Mouse (Mus musculus) kidney, embryonic 16.5 days (tissue): Measurements from ENCODE around the gene Nfx1. TPM values are rescaled to one million over a fixed set of nuclear protein-coding genes. Genes with fewer than 3 reads are reported as not detected.

ENCODE experiments used
- ATAC-seq: fragments of 200-750 bp; cut with Nextera tagmentation; 2 replicates; pipeline ENCODE4 v1.8.0; 2017; ENCODE audit warnings: moderate TSS enrichment; ENCODE audit not compliant: low FRiP score, low TSS enrichment
- H3K27ac ChIP-seq: fragments of 300-500 bp; sonication (generic); 2 replicates; pipeline ENCODE4 v1.5.1; 2014; ENCODE audit warnings: low read length
- H3K27me3 ChIP-seq: fragments of 300-500 bp; sonication (generic); 2 replicates; pipeline ENCODE4 v1.6.1; 2014; ENCODE audit warnings: low read length, control low read depth, mixed read lengths; ENCODE audit not compliant: insufficient read depth
- H3K36me3 ChIP-seq: fragments of 300-500 bp; sonication (generic); 2 replicates; pipeline ENCODE4 v1.6.1; 2014; ENCODE audit warnings: low read length, control low read depth, mixed read lengths; ENCODE audit not compliant: insufficient read depth
- H3K4me1 ChIP-seq: fragments of 300-500 bp; sonication (generic); 2 replicates; pipeline ENCODE4 v1.6.1; 2014; ENCODE audit warnings: low read length, control low read depth, mixed read lengths; ENCODE audit not compliant: insufficient read depth
- H3K4me2 ChIP-seq: fragments of 300-500 bp; sonication (generic); replicated peaks from 2 replicates; pipeline ENCODE4 v1.6.1; 2014; ENCODE audit warnings: low read depth, low read length
- H3K4me3 ChIP-seq: fragments of 300-500 bp; sonication (generic); 2 replicates; pipeline ENCODE4 v1.5.1; 2014; ENCODE audit warnings: mild to moderate bottlenecking, low read length
- H3K9ac ChIP-seq: fragments of 300-500 bp; sonication (generic); replicated peaks from 2 replicates; pipeline ENCODE4 v1.6.1; 2014; ENCODE audit warnings: low read length
- H3K9me3 ChIP-seq: fragments of 300-500 bp; sonication (generic); 2 replicates; pipeline ENCODE4 v1.6.1; 2016; ENCODE audit warnings: low read length, control low read depth
- WGBS: fragments of 180-500 bp; shearing (Covaris S2); extraction: QIAGEN DNeasy Blood & Tissue Kit; methylation state at CpG from one replicate; pipeline ENCODE4 v1.1.7; 2014; 5-methylcytosine and 5-hydroxymethylcytosine counted together
- polyA plus RNA-seq: library from polyadenylated mRNA; unstranded; fragments of >200 nt; fragmentation: Nextera tagmentation; extraction: Ambion mirVana; gene quantifications from 2 replicates; pipeline ENCODE4 v1.2.1, GENCODE M21; 2015

The Nfx1 gene
- polyA plus RNA-seq, 1 experiment from 2014 or later = 92.0 TPM

DNA sequence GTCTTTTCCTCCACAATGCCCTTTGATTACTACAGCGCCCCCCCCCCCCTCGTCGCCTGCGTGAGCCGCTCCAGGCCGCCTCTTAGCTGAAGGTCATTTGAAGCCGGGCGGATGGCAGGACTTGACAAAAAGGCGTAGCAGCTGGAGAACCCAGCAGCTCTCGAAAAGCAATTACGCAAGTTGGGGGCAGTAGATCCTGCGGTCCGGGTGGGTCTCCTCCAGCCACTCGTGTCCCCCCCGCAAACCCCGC is 189 bp upstream of the Nfx1 start:
- H3K27me3 ChIP-seq = no peaks in the 10 kb centered on the region
- H3K36me3 ChIP-seq = peaks cover 16% of the 10 kb centered on the region
- no peak; the same call in 1 of the 2 replicates for ATAC-seq
- peak overlapping the region; percentile 79 for H3K4me2 ChIP-seq
- H3K9ac ChIP-seq = peak overlapping the region; percentile 90
- no peaks in the 10 kb centered on the region for H3K9me3 ChIP-seq
- WGBS = 0% methylated on average over 15 of the region's 16 CpGs
- peaks cover 18% of the 10 kb centered on the region for H3K4me1 ChIP-seq
- H3K4me3 ChIP-seq = peak overlapping the region; percentile 86
- peak overlapping the region; percentile 95 for H3K27ac ChIP-seq

DNA sequence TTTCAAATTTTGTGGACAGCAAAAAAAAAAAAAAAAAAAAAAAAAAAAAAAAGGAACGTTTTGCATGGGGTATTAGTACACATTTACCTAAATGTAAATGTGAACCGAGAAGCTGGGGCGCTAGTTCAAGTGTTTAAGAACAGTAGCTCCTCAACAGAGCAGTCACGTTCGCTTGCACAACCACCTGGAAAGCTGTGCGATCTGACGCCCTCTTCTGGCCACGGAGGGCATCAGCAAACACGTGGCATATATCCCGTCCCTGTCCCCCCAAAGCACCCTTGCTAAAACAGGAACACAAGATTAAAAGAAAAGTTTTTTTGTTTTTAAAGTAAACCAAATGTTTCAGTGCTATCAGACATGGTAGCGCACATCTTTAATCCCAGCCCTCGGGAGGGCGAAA is 1.0 kb downstream of the Nfx1 start:
- Histone ChIP-seq H3K27ac (peak overlapping the region; percentile 95; the same call in 1 of the 2 replicates), H3K9ac (peak overlapping the region; percentile 90), H3K4me3 (peak overlapping the region; percentile 86), H3K4me2 (peak overlapping the region; percentile 79), H3K36me3 (peaks cover 12% of the 10 kb centered on the region), H3K4me1 (peaks cover 18% of the 10 kb centered on the region), H3K27me3 (no peaks in the 10 kb centered on the region), H3K9me3 (no peaks in the 10 kb centered on the region)
- no peak for ATAC-seq
- 25% methylated on average over 13 of the region's 13 CpGs for WGBS

DNA sequence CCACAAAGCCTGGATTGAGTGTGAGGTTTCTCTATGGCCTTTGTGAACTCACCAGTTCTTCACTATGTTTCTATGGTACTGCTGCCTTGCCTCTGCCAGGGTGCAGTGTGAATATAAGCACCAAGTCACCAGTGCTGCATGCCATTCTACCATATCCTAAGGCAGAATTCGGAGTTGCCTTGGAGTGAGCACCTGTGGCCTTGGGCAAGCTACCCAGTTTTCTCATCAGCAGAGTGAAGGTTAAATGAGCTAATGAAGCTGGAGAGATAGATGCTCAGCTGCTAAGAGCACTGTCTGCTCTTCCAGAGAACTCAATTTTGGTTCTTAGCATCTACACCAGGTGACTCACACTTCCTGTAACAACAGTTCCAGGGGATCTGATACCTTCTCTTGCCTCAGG is 3.3 kb downstream of the Nfx1 start:
- ATAC-seq = no peak
- no peak overlapping the region for H3K4me2 ChIP-seq
- 94% methylated on average over 1 of the region's 1 CpGs for WGBS
- no peak overlapping the region for H3K27ac ChIP-seq
- H3K4me1 ChIP-seq = peaks cover 16% of the 10 kb centered on the region
- H3K4me3 ChIP-seq = no peak overlapping the region
- no peak overlapping the region for H3K9ac ChIP-seq
- peaks cover 22% of the 10 kb centered on the region for H3K36me3 ChIP-seq
- no peaks in the 10 kb centered on the region for H3K9me3 ChIP-seq
- H3K27me3 ChIP-seq = no peaks in the 10 kb centered on the region

DNA sequence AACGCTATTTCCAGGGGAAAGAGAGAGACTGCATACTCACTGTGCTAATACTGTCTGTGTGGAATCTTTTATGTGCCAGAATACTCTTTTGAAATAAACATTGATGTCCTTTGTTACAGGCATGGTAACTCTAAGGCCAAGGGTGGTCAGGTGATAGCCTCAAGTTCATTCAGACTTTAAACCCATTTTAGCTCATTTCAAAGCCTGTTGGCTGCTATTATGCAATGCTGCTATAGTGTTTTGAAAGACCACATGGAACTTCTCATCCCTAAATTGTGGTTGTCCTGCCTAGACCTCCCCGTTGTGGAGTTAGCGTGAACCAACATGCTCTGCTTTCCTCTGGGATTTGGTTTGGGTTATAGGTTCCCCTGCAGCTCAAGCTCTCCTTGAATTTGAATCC is 5.0 kb downstream of the Nfx1 start:
- no peak overlapping the region for H3K4me2 ChIP-seq
- H3K4me3 ChIP-seq = no peak overlapping the region
- H3K36me3 ChIP-seq = peaks cover 32% of the 10 kb centered on the region
- H3K9ac ChIP-seq = no peak overlapping the region
- H3K27me3 ChIP-seq = no peaks in the 10 kb centered on the region
- H3K27ac ChIP-seq = no peak overlapping the region
- ATAC-seq = no peak
- H3K4me1 ChIP-seq = peaks cover 9% of the 10 kb centered on the region
- 92% methylated on average over 3 of the region's 3 CpGs for WGBS
- H3K9me3 ChIP-seq = no peaks in the 10 kb centered on the region

DNA sequence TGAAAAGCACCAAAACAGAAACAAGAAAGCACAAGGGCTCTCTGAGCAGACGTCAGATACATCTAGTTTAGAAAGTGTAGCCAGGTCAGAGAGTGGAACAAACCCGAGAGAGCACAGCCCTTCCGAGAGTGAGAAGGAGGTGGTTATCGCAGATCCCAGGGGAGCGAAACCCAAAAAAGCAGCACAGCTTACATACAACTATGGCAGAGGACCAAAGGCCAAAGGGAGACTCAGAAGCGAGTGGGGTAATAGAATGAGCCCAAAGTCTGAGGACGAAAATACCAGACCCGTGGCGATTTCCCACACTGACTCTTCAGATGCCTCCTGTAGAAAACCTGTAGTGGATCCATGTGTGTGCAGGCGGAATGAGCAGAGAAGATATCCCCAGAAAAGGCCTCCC is 5.9 kb downstream of the Nfx1 start:
- WGBS = 93% methylated on average over 10 of the region's 10 CpGs
- H3K36me3 ChIP-seq = peaks cover 37% of the 10 kb centered on the region

DNA sequence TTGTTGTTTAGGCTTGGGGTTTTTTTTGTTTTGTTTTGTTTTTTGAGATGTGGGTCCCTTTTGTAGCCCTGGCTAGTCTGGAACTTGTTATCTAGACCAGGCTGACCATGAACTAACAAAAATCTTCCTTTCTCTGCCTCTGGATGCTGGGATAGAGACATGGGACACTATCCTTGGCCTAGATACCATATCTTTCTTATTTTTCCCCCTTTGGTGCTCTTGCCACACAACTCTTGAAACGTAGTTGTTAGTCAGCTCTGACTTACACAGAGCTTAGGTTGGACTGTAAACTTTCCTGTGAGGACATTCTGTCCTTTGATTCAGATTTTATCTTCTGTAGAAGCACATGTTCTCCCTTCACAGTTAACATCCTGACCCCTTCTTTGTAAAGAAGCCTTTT is 8.7 kb downstream of the Nfx1 start:
- Histone ChIP-seq H3K27me3 (no peaks in the 10 kb centered on the region), H3K9ac (no peak overlapping the region), H3K4me1 (no peaks in the 10 kb centered on the region), H3K4me3 (no peak overlapping the region), H3K36me3 (peaks cover 40% of the 10 kb centered on the region), H3K4me2 (no peak overlapping the region), H3K27ac (no peak overlapping the region), H3K9me3 (no peaks in the 10 kb centered on the region)
- 96% methylated on average over 1 of the region's 1 CpGs for WGBS
- no peak for ATAC-seq

More for the DNA sequence above, 5.9 kb downstream of the Nfx1 start:
- ATAC-seq = no peak
- Histone ChIP-seq H3K9ac (no peak overlapping the region), H3K4me2 (no peak overlapping the region), H3K4me3 (no peak overlapping the region), H3K9me3 (no peaks in the 10 kb centered on the region), H3K4me1 (peaks cover 9% of the 10 kb centered on the region), H3K27ac (no peak overlapping the region), H3K27me3 (no peaks in the 10 kb centered on the region)

DNA sequence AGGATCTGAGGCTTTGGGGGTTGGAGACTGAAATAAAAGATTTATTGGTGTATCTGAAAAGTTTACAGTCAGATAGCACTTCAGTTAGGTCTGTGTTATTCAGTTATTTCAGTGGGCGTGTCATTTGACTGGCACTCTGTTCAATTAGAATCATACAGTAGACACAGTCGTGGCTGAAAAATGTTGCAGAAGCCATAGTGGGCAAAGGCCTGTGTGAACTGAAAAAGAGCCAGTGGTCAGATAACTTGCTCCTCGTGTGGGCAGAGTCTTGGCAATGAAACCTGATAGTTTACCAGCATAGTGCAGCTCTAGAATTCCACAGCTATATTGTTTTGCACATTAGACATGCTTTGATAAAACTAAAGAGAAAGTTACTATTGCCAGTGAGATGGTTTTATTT is 11.8 kb downstream of the Nfx1 start:
- Histone ChIP-seq H3K27me3 (no peaks in the 10 kb centered on the region), H3K4me2 (no peak overlapping the region), H3K9ac (no peak overlapping the region), H3K4me3 (no peak overlapping the region), H3K27ac (no peak overlapping the region), H3K9me3 (no peaks in the 10 kb centered on the region), H3K36me3 (peaks cover 55% of the 10 kb centered on the region), H3K4me1 (no peaks in the 10 kb centered on the region)
- 47% methylated on average over 3 of the region's 3 CpGs for WGBS
- ATAC-seq = no peak

DNA sequence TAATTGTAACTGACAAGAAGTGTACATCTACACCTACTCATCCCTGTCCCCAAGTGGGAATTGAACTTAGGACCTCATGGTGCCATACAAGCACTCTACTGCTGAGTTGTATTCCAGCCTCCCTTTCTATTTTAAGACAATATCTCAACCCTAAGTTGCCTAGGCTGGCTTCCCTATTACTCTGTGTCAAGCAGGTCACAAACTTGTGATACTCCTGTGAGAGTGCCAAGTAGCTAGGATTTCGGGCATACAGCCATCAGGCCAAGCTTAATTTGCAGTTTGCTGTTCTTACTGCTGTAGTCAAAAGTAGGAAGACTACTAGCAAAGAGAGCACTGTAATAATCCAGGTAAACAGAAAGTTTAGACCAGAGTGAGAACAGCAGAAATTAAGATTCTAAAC is 13.0 kb downstream of the Nfx1 start:
- Histone ChIP-seq H3K4me1 (no peaks in the 10 kb centered on the region), H3K27ac (no peak overlapping the region), H3K27me3 (no peaks in the 10 kb centered on the region), H3K36me3 (peaks cover 52% of the 10 kb centered on the region), H3K9me3 (no peaks in the 10 kb centered on the region), H3K4me3 (no peak overlapping the region), H3K4me2 (no peak overlapping the region), H3K9ac (no peak overlapping the region)
- ATAC-seq = no peak
- 80% methylated on average over 1 of the region's 1 CpGs for WGBS

DNA sequence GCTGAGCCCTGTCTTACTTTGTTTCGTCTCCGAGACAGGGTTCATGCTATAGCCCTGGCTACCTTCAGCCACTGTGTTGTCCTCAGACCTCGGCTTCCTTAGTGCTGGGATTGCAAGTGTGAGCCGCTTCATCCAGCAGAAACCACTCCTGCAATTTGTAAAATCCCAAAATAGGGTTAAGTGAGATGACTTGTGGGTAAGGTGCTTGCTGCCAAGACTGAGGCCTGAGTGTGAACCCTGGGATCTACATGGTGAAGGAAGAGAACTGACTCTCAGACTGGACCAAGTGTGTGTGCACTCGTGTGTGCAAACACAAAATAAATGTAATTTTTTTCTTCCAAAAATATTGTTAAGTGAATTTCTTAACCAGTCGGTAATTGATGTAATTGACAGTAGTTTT is 18.9 kb downstream of the Nfx1 start:
- no peaks in the 10 kb centered on the region for H3K27me3 ChIP-seq
- WGBS = 83% methylated on average over 6 of the region's 6 CpGs

DNA sequence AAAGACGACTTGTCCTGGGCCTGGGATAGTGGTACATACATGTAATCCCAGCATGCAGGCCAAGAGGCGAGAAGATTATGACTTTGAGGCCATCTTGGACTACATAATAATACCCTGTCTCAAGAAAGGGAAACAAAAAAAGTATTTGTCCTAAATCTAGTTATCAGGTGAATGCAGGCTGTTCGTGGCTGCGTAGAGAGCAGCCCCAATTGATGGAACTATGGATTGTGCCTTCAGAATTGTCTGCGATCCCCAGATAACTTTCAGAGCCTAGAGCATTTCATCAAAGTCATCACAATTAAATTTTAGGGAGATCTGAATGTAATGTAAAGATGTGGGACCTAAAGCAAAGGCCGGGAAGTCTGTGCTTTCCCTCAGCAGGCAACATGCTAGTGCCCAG is 25.6 kb downstream of the Nfx1 start:
- H3K36me3 ChIP-seq = peaks cover 84% of the 10 kb centered on the region
- no peaks in the 10 kb centered on the region for H3K9me3 ChIP-seq
- no peak overlapping the region for H3K4me2 ChIP-seq
- H3K9ac ChIP-seq = no peak overlapping the region
- H3K27me3 ChIP-seq = no peaks in the 10 kb centered on the region
- no peak overlapping the region for H3K27ac ChIP-seq
- 97% methylated on average over 6 of the region's 6 CpGs for WGBS
- ATAC-seq = no peak
- H3K4me1 ChIP-seq = no peaks in the 10 kb centered on the region
- H3K4me3 ChIP-seq = no peak overlapping the region

More for the DNA sequence above, 18.9 kb downstream of the Nfx1 start:
- Histone ChIP-seq H3K9ac (no peak overlapping the region), H3K27ac (no peak overlapping the region), H3K4me2 (no peak overlapping the region), H3K36me3 (peaks cover 82% of the 10 kb centered on the region), H3K9me3 (no peaks in the 10 kb centered on the region), H3K4me1 (no peaks in the 10 kb centered on the region), H3K4me3 (no peak overlapping the region)
- no peak for ATAC-seq

DNA sequence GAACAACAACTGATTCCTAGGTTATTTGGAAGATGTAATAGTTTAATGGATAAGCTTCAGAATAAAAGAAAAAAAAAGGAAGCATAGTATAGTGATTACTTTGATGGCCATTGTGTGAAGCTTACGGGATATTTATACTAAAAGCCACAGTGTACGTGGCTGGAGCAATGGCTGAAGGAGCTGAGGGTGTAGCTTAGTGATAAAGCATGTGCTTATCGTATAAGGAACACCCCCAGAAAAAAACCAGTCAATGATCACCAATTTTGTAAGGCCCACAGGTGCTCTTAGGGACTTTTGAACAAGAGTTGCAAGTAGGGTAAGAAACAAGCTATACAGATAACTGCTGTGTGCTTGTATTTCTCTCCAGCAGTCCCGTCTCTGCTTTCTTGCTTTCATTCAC is 27.2 kb downstream of the Nfx1 start:
- 94% methylated on average over 4 of the region's 4 CpGs for WGBS

More for the DNA sequence above, 27.2 kb downstream of the Nfx1 start:
- no peak for ATAC-seq
- peaks cover 80% of the 10 kb centered on the region for H3K36me3 ChIP-seq
- no peak overlapping the region for H3K27ac ChIP-seq
- H3K27me3 ChIP-seq = no peaks in the 10 kb centered on the region
- H3K4me1 ChIP-seq = no peaks in the 10 kb centered on the region
- H3K9ac ChIP-seq = no peak overlapping the region
- H3K4me3 ChIP-seq = no peak overlapping the region
- H3K9me3 ChIP-seq = no peaks in the 10 kb centered on the region
- no peak overlapping the region for H3K4me2 ChIP-seq
